Mouse (Mus musculus) liver, postnatal 0 days (tissue): Measurements from ENCODE around the gene Ddx25.

Experiments used
- CTCF ChIP-seq: sonication (generic); IDR thresholded peaks from 2 replicates; pipeline ENCODE4 v1.5.1; 2016; ENCODE audit warnings: antibody characterized with exemption, low read depth
- EP300 ChIP-seq: IDR thresholded peaks from 2 replicates; pipeline ENCODE4 v1.6.1; 2016; ENCODE audit warnings: antibody characterized with exemption, low read depth, mild to moderate bottlenecking

DNA sequence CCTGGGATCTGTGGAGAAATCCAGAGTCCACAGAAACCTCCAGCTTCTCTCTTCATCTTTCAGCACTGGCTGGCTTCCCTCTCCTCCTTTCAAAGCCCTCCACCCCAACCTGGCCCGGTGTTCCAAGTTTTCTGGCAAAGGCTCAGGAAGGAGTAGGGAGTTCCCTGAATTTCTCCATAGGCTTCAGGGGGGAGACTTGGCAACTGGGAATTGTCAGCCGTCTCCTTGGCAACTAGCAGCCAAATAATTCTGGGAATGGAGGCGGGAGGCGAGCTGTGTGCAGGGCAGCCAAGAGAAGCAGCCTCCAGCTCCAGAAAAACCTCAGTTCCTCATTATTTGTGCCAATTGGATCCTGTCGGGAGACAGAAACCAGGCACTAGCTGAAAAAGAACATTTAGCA lies 34.8 kb downstream of the Ddx25 start:
- TF ChIP-seq CTCF (no peak), EP300 (no peak)
